Mouse (Mus musculus) left cerebral cortex, adult 8-10 months (tissue): ENCODE measurements around the gene Wfdc2. TPM values are rescaled to one million over a fixed set of nuclear protein-coding genes. Genes with fewer than 3 reads are reported as not detected.
"Not testable (repeated sequence)": the region's sequence is repeated elsewhere in the genome, so short reads cannot be mapped to it uniquely, and the experiment has no call there.

Experiments
- DNase-seq, 2 experiments: peaks; one replicate each; pipeline ENCODE4 v3.0.0; 2022; ENCODE audit warnings: low spot score in 2 of 2
- total RNA-seq, 4 experiments: library from RNA; stranded (reverse); gene quantifications; 2 replicates each; pipeline ENCODE4 v1.2.4; 2022

The Wfdc2 gene
- total RNA-seq, 4 experiments from 2014 or later = 0.98 to 1.5 (median 1.1) TPM

GRCm38 (mm10) chr2:164544454-164545097 is 17.6 kb upstream of the Wfdc2 start:
- DNase-seq = no peak

DNA sequence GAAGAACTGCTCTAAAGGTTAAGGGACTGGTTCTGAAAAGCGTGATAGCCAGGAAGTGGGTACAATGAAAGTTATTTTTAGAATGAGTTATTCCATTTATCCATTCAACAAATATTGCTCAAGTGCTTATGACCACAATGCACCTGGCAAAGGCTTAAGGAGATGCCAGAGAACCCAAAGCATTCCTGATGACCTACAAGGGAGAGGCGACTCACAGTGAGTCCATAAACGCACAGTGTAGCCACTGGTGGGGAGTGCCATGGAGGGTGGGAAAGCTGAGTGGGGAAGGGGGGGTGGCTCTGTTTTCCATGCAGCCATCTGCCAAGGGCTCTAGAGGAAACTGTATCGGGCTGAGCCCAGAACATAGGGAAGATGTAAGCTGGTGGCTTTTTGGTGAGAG is 12.9 kb upstream of the Wfdc2 start:
- DNase-seq = no peak

- peak in 1 of 2 experiments; percentile 48 for DNase-seq
These were observed 12.0 kb upstream of the Wfdc2 start for GRCm38 (mm10) chr2:164549963-164550894.

DNA sequence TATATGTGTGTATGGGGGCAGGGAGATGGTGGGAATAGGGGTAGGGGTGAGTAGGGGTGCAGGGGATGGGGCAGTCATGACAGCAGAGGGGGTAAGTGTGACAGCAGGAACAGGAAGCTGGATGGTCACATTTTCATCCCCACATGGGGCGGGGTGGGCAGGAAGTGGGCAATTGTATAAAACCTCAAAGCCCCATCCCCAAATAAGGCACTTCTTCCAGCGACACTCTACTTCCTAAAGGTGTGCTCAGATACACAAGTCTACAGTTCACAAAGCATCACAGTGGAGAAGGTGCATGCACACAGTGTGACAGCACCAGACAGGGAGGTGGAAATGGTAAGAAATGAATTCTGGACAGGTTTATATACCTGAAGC is 11.3 kb upstream of the Wfdc2 start:
- no peak for DNase-seq

DNA sequence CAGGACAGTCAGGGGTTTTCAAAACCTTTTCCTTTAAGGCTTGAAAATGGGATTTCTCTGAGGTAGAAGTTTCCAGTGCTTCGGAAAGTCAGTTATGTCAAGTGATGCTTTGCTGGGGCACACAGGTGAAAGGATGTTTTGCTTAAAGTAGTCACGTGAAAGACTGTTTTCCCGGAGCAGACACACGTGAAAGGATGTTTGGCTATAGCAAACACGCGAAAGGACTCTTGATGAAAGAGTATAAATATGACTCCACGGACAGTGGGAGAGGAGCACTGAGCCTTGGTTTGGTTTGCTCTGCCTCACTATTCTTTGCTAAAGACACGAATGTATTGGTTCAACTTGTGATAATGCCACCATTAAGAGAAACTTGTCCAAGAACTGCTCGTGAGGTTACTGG is 10.7 kb upstream of the Wfdc2 start:
- DNase-seq = no peak

DNA sequence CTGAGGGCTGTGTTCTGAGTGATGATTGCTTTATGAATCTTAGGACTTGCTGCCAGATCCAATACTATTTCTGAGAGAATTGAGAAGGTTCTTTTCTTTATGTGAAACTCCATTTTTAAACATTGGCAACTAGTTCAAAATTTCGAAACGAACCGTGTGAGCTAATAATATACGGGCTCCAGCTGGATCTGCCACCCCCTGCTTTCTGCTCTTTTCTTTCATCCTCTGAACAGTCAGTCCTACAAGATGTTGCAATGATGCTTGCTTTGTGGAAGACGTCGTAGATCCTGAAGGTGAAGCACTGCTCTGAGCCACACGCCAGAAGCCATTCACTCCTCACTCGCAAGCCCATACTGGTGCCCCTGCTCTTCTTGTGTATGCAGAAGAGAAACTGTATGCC is 3.8 kb upstream of the Wfdc2 start:
- DNase-seq = peak in 1 of 2 experiments; percentile 58

- DNase-seq = no peak
These were observed 3.1 kb upstream of the Wfdc2 start for GRCm38 (mm10) chr2:164558991-164559645.

- DNase-seq = no peak
These were observed 2.1 kb upstream of the Wfdc2 start for GRCm38 (mm10) chr2:164560106-164560505.

- peak in 1 of 2 experiments; percentile 7 for DNase-seq
These were observed 1.3 kb downstream of the Wfdc2 start for GRCm38 (mm10) chr2:164563339-164564038.

- DNase-seq = no peak
These were observed 2.1 kb downstream of the Wfdc2 start for GRCm38 (mm10) chr2:164564346-164564745.

- DNase-seq = no peak
These were observed 4.8 kb downstream of the Wfdc2 start for GRCm38 (mm10) chr2:164566997-164567396.

- no peak for DNase-seq
These were observed 5.2 kb downstream of the Wfdc2 start for GRCm38 (mm10) chr2:164567460-164567859.

DNA sequence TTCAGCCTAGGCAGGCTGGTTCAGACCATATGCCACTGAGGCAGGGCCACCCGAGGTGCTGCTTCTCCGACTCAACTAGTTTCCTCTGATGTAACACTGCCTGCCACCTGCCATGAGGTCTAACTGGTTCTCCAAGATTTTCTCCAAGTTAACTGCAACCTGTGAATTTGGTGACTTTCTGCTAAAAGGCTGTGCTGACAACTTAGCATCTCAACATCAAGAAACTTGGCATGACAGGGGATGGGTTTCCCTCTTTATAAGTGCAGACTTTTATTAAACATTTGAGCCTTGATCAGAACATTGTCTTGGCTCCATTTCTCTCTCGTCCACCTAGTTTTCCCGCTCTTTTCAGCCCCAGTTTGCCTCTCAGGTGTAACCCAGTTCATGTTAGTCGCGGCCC is 11.1 kb downstream of the Wfdc2 start, which contains the start of gene Spint3:
TSS of gene Spint3 (minus strand) at position 101 of the 400 bp plus-strand sequence.
- DNase-seq = not testable (repeated sequence)

DNA sequence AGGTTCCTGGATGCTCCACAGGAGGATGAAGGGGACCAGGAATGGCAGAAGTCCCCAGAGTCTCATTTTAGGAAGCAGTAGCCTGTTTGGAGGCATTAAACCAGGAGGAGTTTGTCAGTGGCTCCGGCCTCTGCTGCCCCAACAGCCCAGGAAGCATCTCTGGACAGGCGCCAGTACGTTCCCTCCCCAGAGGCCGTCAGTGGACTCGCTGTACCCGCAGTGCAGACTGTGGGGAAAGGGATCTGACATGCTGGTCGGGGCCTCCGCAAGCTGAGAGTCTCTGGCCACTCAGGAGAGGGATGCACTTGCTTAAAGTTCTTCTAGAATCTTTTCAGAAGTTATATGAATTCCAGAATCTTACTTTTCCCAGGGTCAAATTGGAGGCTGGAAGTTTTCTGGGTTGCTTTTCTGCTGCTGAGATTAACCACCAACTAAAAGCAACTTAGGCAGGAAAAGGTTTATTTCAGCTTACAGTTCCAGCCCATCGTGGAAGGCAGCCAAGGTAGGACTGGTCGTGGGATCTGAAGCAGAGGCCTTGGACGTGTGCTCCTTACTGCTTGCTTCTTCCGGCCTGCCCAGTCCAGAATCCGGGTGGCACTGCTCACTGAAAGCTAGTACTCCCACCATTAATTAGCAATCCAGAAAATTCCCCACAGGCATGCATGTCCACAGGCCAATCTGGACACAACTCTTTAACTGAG is 23.0 kb downstream of the Wfdc2 start, which contains the start of gene Wfdc6a:
TSS of gene Wfdc6a (minus strand) at position 423 of the 701 bp plus-strand sequence.
- not testable (repeated sequence) for DNase-seq

DNA sequence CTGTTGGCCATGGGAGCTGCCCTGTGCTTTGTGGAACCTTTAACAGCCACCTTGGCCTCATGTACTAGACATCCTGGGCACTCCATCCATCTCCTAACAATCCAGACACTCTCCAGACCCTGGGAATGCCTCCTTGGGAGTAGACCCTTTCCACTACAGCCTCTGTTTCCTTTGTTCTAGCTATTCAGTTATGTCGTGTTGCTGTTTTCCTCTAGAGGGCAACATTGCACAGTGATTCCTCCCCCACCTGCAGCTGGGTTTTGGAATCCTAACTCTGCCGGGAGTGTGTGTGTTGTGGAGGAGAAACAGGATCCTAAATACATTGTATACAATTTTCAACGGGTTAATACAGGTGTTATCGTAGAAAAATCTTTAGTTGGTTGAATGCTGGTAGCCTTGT is 29.8 kb downstream of the Wfdc2 start:
- no peak for DNase-seq

GRCm38 (mm10) chr2:164593494-164593893 is 31.3 kb downstream of the Wfdc2 start, which contains the start of gene Eppin:
Gene Eppin (minus strand): TSS chr2:164593594.
- no peak for DNase-seq

GRCm38 (mm10) chr2:164600179-164600578 is 38.0 kb downstream of the Wfdc2 start:
- no peak for DNase-seq

- DNase-seq = no peak
These were observed 41.3 kb downstream of the Wfdc2 start for GRCm38 (mm10) chr2:164603482-164603881.

DNA sequence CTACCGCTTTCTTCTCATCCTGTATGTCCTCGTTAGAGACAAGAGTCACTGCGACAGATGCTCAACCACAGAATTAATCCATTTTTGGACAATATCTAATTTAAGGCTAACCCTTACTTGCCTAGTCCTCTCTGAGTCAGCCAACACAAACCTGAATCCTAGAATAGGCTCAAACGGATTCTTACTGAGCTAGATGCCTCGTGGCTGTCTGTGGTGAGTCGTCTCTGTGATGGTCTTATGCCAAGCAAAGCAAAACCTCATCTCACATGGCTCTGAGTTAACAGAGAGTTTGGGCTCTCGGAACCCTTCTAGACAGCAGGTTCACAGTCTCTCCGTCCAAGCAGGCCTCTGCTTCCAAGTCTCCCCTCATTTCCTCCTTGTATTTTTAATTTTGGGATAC is 42.2 kb downstream of the Wfdc2 start:
- DNase-seq = peak in 1 of 2 experiments; percentile 15

DNA sequence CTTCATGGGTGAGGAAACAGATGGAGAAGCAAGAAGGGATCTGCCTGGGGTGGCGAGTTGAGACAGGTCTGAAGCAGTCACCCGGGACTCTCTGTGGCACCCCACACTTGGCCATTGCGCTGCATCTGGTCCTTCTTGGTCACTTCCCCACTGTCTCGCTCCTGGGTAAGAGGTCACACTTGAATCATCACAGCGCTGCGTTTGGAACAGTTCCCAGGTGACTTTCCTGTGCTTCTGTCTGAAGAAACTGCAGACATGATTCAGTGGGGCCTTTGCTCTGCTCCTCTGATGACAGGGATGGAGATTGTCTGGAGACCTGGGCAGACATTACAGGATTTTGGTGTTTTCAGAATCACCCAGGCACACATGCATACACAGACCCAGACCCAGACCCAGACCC is 46.6 kb downstream of the Wfdc2 start:
- DNase-seq = no peak
